Mouse (Mus musculus) lung, adult 2 months (tissue): Measurements from ENCODE around the gene 4833439L19Rik.

ENCODE experiments used
- CTCF ChIP-seq: fragments of 200-500 bp; IDR thresholded peaks from 2 replicates; pipeline ENCODE4 v1.5.1; 2011; ENCODE audit warnings: mild to moderate bottlenecking, low read length, control low read depth; ENCODE audit not compliant: insufficient read depth
- POLR2A ChIP-seq: fragments of 200-500 bp; IDR thresholded peaks from 2 replicates; pipeline ENCODE4 v1.6.1; 2011; ENCODE audit warnings: low read depth, mild to moderate bottlenecking, control low read depth, low read length, borderline replicate concordance; ENCODE audit errors: extremely low read depth

- TF ChIP-seq CTCF (no peak), POLR2A (no peak)
These were observed 60.5 kb downstream of the 4833439L19Rik start for GRCm38 (mm10) chr13:54504611-54505260.
